Mouse (Mus musculus): Measurements from ENCODE around the gene Tuba1a. TPM values are rescaled to one million over a fixed set of nuclear protein-coding genes. Genes with fewer than 3 reads are reported as not detected.
"Not testable (repeated sequence)": the region's sequence is repeated elsewhere in the genome, so short reads cannot be mapped to it uniquely, and the experiment has no call there.

The Tuba1a gene
- polyA plus RNA-seq, 1 experiment from 2014 or later = 1,167 TPM

DNA sequence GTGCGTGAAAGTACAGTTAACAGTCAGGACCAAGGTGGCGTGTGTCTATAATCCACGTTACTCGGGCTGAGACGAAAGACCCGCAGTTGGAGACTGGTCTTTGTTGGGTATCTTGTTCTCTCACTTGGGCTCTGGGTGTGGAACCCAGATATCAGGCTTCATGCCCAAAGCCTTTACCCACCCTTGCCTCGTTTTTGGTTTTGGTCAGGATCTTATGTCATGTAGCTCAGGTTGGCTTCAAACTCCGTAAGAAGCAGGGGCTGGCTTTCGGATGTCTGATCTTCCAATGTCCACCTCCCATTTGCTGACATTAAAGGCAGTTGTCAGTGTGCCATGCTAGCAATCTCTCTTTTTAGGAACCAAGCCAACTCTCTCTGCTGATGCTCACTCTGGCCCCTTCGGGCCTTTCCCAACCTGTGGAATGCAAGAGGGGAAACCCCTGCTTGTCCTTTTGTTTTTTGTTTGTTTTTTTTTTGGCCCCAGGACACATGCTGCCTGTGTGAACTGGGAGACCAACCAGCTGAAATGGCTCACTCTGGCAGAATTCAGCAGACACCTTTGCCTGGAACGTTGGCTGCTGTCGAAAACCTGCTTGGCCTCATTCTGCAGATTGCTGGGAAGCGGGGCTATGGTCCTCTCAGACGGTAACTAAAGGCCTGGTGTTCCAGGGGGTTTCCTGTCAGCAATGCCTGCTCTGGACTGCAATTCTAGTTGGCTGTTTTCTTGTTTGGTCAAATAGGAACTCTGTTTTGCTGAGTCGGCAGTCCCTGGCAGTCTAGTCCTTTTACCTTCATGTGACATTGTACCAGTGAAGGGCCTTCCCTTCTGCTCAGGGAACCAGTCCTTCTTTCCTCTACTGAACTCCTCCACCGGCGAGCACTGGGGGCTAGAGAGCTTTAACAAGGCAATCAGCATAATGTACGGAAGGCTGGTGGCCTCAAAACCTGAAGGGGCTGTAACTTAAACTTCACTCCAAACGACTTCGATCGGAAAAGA lies 23.6 kb upstream of the Tuba1a start:
- Histone ChIP-seq H3K27me3 (ENCODE audit: insufficient read depth, low read length) (no peaks in the 10 kb centered on the region), H3K9ac (no peak overlapping the region; the same call in 1 of the 2 replicates), H3K27ac (ENCODE audit: low read depth) (peak overlapping the region; percentile 71)

DNA sequence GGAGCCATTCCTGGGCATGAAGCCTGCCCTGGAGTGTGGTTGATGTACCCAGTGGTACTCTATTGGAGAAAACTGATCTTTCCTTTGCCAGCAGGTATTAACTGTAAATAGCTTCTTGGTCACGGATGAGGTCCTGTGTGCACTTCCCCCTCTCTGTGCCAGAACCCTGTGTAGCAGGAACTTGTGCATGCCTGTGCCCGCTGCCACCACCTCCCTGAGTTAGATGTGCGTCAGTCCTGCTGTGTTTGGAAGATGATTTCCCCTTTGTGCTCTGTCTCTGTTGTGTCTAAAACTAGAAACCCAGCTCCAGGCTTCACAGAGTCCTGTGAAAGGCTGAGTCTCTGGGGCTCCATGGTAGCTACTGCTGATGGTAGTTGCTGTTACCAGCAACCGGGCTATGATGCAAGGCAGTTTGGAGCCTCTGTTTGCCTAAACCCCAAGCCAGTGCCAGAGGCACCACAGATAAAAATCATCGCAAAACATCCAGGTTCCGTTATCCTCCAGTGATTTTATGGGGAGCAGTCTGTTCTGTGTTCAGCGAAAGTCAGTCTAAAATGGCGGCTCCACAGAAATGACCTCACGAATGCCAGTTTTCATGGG lies 19.6 kb upstream of the Tuba1a start:
- no peak overlapping the region for H3K9ac ChIP-seq
- no peaks in the 10 kb centered on the region for H3K27me3 ChIP-seq (ENCODE audit: insufficient read depth, low read length)
- H3K4me2 ChIP-seq = no peak overlapping the region
- H3K4me3 ChIP-seq (ENCODE audit: low read depth, low read length) = no peak overlapping the region
- DNase-seq (no peak), ATAC-seq (ENCODE audit: insufficient read depth) (no peak)
- peaks cover 23% of the 10 kb centered on the region for H3K4me1 ChIP-seq (ENCODE audit: insufficient read depth)
- H3K36me3 ChIP-seq (ENCODE audit: insufficient read depth) = no peaks in the 10 kb centered on the region
- no peak for TF ChIP-seq CTCF (IDR thresholded peaks at IDR 0.05; ENCODE audit: low read depth)
- no peak overlapping the region for H3K27ac ChIP-seq (ENCODE audit: low read depth)
- H3K9me3 ChIP-seq (ENCODE audit: low read depth, low read length) = no peaks in the 10 kb centered on the region
- 81% methylated on average over 9 of the region's 9 CpGs for WGBS

More for the DNA sequence above, 23.6 kb upstream of the Tuba1a start:
- Histone ChIP-seq H3K4me1 (ENCODE audit: insufficient read depth) (peaks cover 11% of the 10 kb centered on the region), H3K4me2 (peak overlapping the region; percentile 38; the same call in 1 of the 2 replicates), H3K36me3 (ENCODE audit: insufficient read depth) (no peaks in the 10 kb centered on the region), H3K4me3 (ENCODE audit: low read depth, low read length) (no peak overlapping the region), H3K9me3 (ENCODE audit: low read depth, low read length) (no peaks in the 10 kb centered on the region)
- peak; percentile 47 for DNase-seq
- TF ChIP-seq CTCF (IDR thresholded peaks at IDR 0.05; ENCODE audit: low read depth) = no peak
- WGBS = 56% methylated on average over 21 of the region's 21 CpGs
- no peak for ATAC-seq (ENCODE audit: insufficient read depth)

DNA sequence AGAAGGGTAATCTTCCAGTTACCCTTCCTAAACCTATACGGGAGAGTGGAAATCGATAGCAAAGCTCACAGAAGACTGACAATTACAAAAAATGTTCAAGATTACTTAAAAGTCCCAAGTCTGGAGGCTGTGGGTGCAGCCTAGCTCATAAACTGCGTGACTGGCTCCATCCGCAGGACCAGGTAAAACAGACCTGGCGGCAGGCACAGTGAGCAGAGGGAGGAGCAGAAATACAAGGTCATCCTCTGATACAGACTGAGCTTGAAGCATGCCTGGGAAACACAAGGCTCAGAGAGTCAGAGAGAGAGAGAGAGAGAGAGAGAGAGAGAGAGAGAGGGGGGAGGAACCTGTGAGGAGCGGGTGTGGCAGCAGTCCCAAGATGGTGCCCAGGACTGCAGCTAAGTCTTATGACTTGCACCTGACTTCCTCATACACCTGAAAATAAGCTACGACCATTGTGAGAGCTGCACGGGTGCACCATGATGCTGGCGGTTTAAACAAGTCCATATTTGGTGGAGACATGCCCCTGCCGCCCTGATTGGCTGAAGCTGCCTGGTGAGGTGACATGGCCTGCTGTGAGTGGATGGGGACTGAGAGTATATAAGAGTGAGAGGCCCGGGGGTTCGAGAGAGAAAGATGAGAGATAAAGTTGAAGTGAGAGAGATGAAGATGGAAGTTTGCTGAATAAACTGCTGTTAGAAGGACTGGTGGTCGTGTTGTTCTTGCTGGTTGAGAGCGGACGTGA lies 18.2 kb upstream of the Tuba1a start:
- not testable (repeated sequence) for ATAC-seq (ENCODE audit: insufficient read depth); DNase-seq; H3K9me3 ChIP-seq (ENCODE audit: low read depth, low read length); H3K4me2 ChIP-seq; H3K36me3 ChIP-seq (ENCODE audit: insufficient read depth); H3K9ac ChIP-seq; H3K27me3 ChIP-seq (ENCODE audit: insufficient read depth, low read length); H3K4me3 ChIP-seq (ENCODE audit: low read depth, low read length); H3K27ac ChIP-seq (ENCODE audit: low read depth)
- H3K4me1 ChIP-seq (ENCODE audit: insufficient read depth) = peaks cover 13% of the 10 kb centered on the region
- WGBS = 62% methylated on average over 15 of the region's 15 CpGs

DNA sequence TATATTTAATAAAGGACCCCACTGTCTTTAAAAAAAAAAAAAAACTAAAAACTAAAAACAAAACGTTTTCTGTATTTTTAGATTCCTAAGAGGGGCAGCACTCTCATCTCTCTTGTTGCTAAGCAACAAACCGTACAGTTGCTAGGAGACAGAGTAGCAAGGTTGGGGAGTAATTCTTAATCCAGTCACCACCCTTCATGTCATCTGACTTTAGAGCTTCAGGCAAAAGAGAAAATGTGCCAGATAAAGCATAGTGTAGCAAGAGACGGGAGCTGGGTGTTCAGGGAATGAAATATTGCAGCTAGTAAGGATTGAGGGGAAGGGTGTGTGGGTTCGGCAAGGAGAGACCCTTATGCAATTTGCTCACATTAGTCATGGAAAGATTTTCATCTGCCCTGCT lies 17.6 kb upstream of the Tuba1a start:
- 26% methylated on average over 4 of the region's 4 CpGs for WGBS
- peak; percentile 47 for DNase-seq

DNA sequence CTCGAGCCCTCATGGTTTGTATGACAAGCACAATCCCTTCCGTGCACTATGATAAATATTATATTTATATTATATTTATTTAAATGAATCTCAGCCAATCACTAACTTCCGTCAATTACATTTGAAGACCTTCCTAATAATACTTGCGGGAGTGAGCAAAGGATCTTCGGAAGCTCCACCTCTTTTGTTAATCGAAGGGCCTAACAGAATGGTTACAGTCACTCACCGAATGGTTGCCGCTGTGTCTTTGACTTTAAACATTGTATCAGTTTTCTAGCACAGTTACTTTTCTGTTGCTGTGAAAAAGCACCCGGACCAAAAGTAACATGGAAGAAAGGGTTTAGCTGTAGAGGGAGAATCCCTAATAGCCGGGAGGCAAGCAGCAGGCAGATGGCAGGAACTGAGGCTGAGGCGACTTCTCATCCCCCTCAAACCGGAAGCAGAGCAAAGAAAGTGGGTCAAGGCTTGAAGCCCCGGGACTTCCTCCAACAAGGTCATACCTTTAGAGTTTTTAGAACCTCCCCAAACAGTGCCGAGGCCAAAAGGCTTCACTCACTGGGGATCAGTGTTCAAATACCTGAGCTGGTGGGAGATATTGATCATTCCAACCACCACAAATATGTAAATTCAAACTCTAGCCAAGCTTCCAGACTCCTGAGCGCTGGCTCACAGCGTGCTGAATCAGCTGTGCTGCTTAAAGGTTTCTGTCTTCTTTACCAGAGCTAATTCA lies 16.0 kb upstream of the Tuba1a start:
- Histone ChIP-seq H3K4me1 (ENCODE audit: insufficient read depth) (peaks cover 13% of the 10 kb centered on the region), H3K9me3 (ENCODE audit: low read depth, low read length) (no peaks in the 10 kb centered on the region), H3K4me3 (ENCODE audit: low read depth, low read length) (no peak overlapping the region), H3K27me3 (ENCODE audit: insufficient read depth, low read length) (no peaks in the 10 kb centered on the region), H3K9ac (peak overlapping the region; percentile 17; the same call in 1 of the 2 replicates), H3K36me3 (ENCODE audit: insufficient read depth) (no peaks in the 10 kb centered on the region), H3K27ac (ENCODE audit: low read depth) (peak overlapping the region; percentile 68), H3K4me2 (peak overlapping the region; percentile 31)
- DNase-seq = peak; percentile 59
- no peak for TF ChIP-seq CTCF (IDR thresholded peaks at IDR 0.05; ENCODE audit: low read depth)
- ATAC-seq (ENCODE audit: insufficient read depth) = no peak
- WGBS = 16% methylated on average over 16 of the region's 16 CpGs

More for the DNA sequence above, 17.6 kb upstream of the Tuba1a start:
- H3K27me3 ChIP-seq (ENCODE audit: insufficient read depth, low read length) = no peaks in the 10 kb centered on the region
- TF ChIP-seq CTCF (IDR thresholded peaks at IDR 0.05; ENCODE audit: low read depth) = no peak
- H3K36me3 ChIP-seq (ENCODE audit: insufficient read depth) = no peaks in the 10 kb centered on the region
- no peak overlapping the region for H3K4me2 ChIP-seq
- H3K9me3 ChIP-seq (ENCODE audit: low read depth, low read length) = no peaks in the 10 kb centered on the region
- ATAC-seq (ENCODE audit: insufficient read depth) = no peak
- H3K9ac ChIP-seq = no peak overlapping the region
- H3K4me1 ChIP-seq (ENCODE audit: insufficient read depth) = peaks cover 13% of the 10 kb centered on the region
- H3K4me3 ChIP-seq (ENCODE audit: low read depth, low read length) = no peak overlapping the region
- H3K27ac ChIP-seq (ENCODE audit: low read depth) = no peak overlapping the region

DNA sequence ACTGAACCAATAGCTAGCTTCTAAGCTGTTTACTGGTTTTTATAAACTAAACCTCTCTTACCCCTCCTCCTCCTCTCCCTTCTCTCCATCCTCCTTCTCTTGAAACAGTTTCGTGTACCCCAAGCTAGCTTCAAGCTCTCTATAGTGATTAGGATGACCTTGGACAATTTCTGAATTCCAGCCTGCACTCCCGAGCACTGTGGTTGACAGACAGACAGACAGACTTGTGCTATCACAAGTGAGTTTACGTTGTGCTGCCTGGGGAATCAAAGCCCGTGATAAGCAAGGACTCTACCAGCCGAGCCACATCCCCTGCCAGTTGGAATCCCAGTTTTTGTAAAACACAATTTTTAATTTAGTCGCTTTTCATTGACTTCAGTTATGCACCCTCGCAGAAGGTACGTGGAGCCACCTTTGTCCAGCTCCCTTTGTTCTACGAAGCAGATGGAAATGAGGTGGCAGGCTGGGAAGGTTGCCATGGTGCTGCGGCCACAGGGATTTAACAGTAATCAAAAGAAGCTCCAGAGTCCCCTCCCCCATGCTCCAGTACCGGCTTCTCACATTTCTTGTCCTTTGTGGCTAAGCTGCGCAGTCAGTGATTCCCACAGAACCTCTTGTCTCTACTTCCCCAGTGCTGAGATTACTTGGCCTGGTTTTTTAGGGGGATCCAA lies 15.3 kb upstream of the Tuba1a start:
- H3K27ac ChIP-seq (ENCODE audit: low read depth) = peak overlapping the region; percentile 68
- H3K4me1 ChIP-seq (ENCODE audit: insufficient read depth) = peaks cover 13% of the 10 kb centered on the region
- no peak for TF ChIP-seq CTCF (IDR thresholded peaks at IDR 0.05; ENCODE audit: low read depth)
- H3K4me2 ChIP-seq = peak overlapping the region; percentile 31
- H3K9me3 ChIP-seq (ENCODE audit: low read depth, low read length) = no peaks in the 10 kb centered on the region
- ATAC-seq (ENCODE audit: insufficient read depth) (peak; percentile 83), DNase-seq (peak; percentile 91)
- no peak overlapping the region for H3K9ac ChIP-seq
- H3K4me3 ChIP-seq (ENCODE audit: low read depth, low read length) = no peak overlapping the region
- H3K27me3 ChIP-seq (ENCODE audit: insufficient read depth, low read length) = no peaks in the 10 kb centered on the region
- H3K36me3 ChIP-seq (ENCODE audit: insufficient read depth) = no peaks in the 10 kb centered on the region
- WGBS = 9% methylated on average over 12 of the region's 12 CpGs
